Mouse (Mus musculus) megakaryocyte, adult 5-6 weeks (primary cell): Measurements from ENCODE around the gene Tmem132c. TPM values are rescaled to one million over a fixed set of nuclear protein-coding genes. Genes with fewer than 3 reads are reported as not detected.

Source experiments
- ATAC-seq: 2 replicates; pipeline ENCODE4 v1.8.0; 2016; ENCODE audit warnings: mild to moderate bottlenecking, inconsistent platforms; ENCODE audit not compliant: poor library complexity, severe bottlenecking
- total RNA-seq, 2 experiments: library from RNA; stranded (forward) in 1 of 2; stranded (reverse) in 1 of 2; fragments of 153-499, 151-499 nt in 1 of 2; fragments of 221-1000, 200-1000 nt in 1 of 2; gene quantifications; 2 replicates each; pipeline versions ENCODE4 v1.2.3 to v1.2.4; 2015 to 2017

Gene Tmem132c
- total RNA-seq, 2 experiments from 2014 or later: not detected

GRCm38 (mm10) chr5:127587854-127588253, 346.2 kb downstream of the Tmem132c start:
- ATAC-seq: peak; percentile 17; the same call in 1 of the 2 replicates

- ATAC-seq: no peak
Measured at GRCm38 (mm10) chr5:127592406-127592805, 350.8 kb downstream of the Tmem132c start.

GRCm38 (mm10) chr5:127592854-127593253, 351.2 kb downstream of the Tmem132c start:
- peak; percentile 33 for ATAC-seq

GRCm38 (mm10) chr5:127595676-127596075, 354.1 kb downstream of the Tmem132c start:
- no peak for ATAC-seq

GRCm38 (mm10) chr5:127596862-127597261, 355.3 kb downstream of the Tmem132c start:
- no peak for ATAC-seq

GRCm38 (mm10) chr5:127602996-127603395, 361.4 kb downstream of the Tmem132c start:
- ATAC-seq: no peak

GRCm38 (mm10) chr5:127607507-127607906, 365.9 kb downstream of the Tmem132c start:
- ATAC-seq: peak; percentile 28

GRCm38 (mm10) chr5:127609191-127609714, 367.6 kb downstream of the Tmem132c start:
- no peak for ATAC-seq

GRCm38 (mm10) chr5:127610787-127611509, 369.3 kb downstream of the Tmem132c start:
- ATAC-seq: peak; percentile 67

GRCm38 (mm10) chr5:127611881-127612280, 370.3 kb downstream of the Tmem132c start:
- ATAC-seq: no peak

- no peak for ATAC-seq
Measured at GRCm38 (mm10) chr5:127612397-127612796, 370.8 kb downstream of the Tmem132c start.
